Mouse (Mus musculus) hindbrain, embryonic 11.5 days (tissue): ENCODE measurements around the gene Cic. TPM values are rescaled to one million over a fixed set of nuclear protein-coding genes. Genes with fewer than 3 reads are reported as not detected.

Experiments
- ATAC-seq: fragments of 200-750 bp; cut with Nextera tagmentation; 2 replicates; pipeline ENCODE4 v1.8.0; 2017; ENCODE audit warnings: mild to moderate bottlenecking, moderate TSS enrichment, moderate library complexity; ENCODE audit not compliant: low FRiP score
- DNase-seq: peaks from one replicate; pipeline ENCODE4 v3.0.0-alpha.2; 2015; ENCODE audit warnings: low spot score
- H3K27ac ChIP-seq: fragments of 300-500 bp; sonication (generic); 2 replicates; pipeline ENCODE4 v1.5.1; 2014; ENCODE audit warnings: mild to moderate bottlenecking, low read depth, low read length
- H3K27me3 ChIP-seq: fragments of 300-500 bp; sonication (generic); 2 replicates; pipeline ENCODE4 v1.6.1; 2014; ENCODE audit warnings: mild to moderate bottlenecking, low read length, moderate library complexity, mixed read lengths; ENCODE audit not compliant: control insufficient read depth, insufficient read depth
- H3K36me3 ChIP-seq: fragments of 300-500 bp; sonication (generic); 2 replicates; pipeline ENCODE4 v1.6.1; 2014; ENCODE audit warnings: mild to moderate bottlenecking, low read length, moderate library complexity, mixed read lengths; ENCODE audit not compliant: control insufficient read depth, insufficient read depth
- H3K4me1 ChIP-seq: fragments of 300-500 bp; sonication (generic); replicated peaks from 2 replicates; pipeline ENCODE4 v1.6.1; 2014; ENCODE audit warnings: low read length, mixed read lengths; ENCODE audit not compliant: control insufficient read depth, insufficient read depth
- H3K4me2 ChIP-seq: fragments of 300-500 bp; sonication (generic); replicated peaks from 2 replicates; pipeline ENCODE4 v1.6.1; 2014; ENCODE audit warnings: mild to moderate bottlenecking, low read depth, low read length
- H3K4me3 ChIP-seq: fragments of 300-500 bp; sonication (generic); 2 replicates; pipeline ENCODE4 v1.5.1; 2014; ENCODE audit warnings: low read depth, low read length
- H3K9ac ChIP-seq: fragments of 300-500 bp; sonication (generic); 2 replicates; pipeline ENCODE4 v1.6.1; 2014; ENCODE audit warnings: low read depth, low read length
- H3K9me3 ChIP-seq: fragments of 300-500 bp; sonication (generic); 2 replicates; pipeline ENCODE4 v1.6.1; 2016; ENCODE audit warnings: low read length; ENCODE audit not compliant: control insufficient read depth
- WGBS: fragments of 180-500 bp; shearing (Covaris S2); extraction: QIAGEN DNeasy Blood & Tissue Kit; methylation state at CpG from one replicate; pipeline ENCODE4 v1.1.7; 2014; 5-methylcytosine and 5-hydroxymethylcytosine counted together
- polyA plus RNA-seq: library from polyadenylated mRNA; unstranded; fragments of >200 nt; fragmentation: Nextera tagmentation; extraction: Ambion mirVana; gene quantifications from 2 replicates; pipeline ENCODE4 v1.2.1, GENCODE M21; 2014

The Cic gene
- polyA plus RNA-seq, 1 experiment from 2014 or later, result 39.0 TPM

DNA sequence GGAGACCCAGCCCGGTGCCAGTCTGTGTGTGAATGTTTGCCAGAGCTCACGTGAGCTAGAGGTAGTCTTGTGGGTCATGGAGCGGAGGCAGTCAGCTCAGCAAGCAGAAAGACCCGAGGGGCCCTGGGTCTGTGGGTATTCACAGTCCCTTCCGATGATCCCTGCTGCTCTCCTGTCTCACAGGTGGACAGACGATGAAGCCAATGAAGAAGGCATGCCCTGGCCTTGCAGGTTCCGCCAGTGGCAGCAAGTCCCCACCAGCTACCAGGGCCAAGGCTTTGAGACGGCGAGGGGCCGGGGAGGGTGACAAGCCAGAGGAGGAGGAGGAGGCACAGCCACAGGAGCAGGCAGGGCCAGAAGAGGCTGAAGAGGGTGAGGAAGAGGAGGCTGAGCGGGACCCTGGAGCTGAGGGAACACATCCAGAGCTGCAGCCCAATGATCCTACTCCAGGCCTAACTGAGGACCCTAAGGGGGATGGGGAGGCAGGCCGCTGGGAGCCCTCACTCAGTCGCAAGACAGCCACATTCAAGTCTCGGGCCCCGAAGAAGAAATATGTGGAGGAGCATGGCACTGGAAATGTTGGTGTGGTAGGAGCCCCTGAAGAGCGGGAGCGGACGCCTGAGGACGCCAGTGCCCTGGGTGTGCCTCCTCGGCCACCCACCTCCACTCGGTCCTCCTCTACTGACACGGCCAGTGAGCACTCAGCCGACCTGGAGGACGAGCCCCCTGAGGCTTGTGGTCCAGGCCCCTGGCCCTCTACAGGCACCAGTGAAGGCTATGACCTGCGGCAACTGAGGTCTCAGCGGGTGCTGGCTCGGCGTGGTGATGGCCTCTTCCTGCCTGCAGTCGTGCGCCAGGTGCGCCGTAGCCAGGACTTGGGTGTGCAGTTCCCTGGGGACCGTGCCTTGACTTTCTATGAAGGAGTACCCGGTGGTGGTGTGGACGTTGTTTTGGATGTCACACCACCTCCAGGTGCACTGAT, 3.4 kb downstream of the Cic start:
- no peaks in the 10 kb centered on the region for H3K9me3 ChIP-seq
- peaks cover 3% of the 10 kb centered on the region for H3K4me1 ChIP-seq
- no peak for DNase-seq
- H3K36me3 ChIP-seq, result no peaks in the 10 kb centered on the region
- no peaks in the 10 kb centered on the region for H3K27me3 ChIP-seq
- no peak overlapping the region for H3K4me2 ChIP-seq
- no peak for ATAC-seq
- WGBS, result 89% methylated on average over 35 of the region's 35 CpGs
- no peak overlapping the region for H3K9ac ChIP-seq
- H3K27ac ChIP-seq, result no peak overlapping the region
- no peak overlapping the region for H3K4me3 ChIP-seq

DNA sequence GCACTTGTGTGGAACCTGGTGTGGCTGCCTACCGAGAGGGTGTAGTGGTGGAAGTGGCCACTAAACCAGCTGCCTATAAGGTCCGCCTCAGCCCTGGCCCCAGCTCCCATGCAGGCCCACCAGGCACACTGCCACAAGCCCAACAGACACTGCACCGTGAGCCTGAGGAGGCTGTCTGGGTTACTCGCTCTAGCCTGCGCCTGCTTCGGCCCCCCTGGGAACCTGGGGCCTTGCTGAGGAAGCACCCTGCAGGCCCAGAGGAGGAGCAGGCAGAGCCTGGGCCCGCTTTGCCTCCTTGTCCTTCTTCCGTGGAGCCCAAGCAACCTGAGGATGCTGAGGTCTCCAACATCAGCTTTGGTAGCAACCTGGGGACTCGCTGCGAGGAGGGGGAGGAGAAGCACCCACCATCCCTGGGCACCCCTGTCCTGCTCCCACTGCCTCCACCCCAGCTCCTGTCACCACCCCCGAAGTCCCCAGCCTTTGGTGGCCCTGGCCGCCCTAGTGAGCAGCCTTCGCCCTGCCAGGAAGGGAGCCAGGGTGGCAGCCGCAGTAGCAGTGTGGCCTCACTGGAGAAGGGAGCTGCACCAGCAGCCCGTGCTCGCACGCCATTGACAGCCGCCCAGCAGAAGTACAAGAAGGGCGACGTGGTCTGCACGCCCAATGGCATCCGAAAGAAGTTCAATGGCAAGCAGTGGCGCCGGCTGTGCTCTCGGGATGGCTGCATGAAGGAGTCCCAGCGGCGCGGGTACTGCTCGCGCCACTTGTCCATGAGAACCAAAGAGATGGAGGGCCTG, 4.3 kb downstream of the Cic start:
- Histone ChIP-seq H3K4me3 (no peak overlapping the region), H3K4me1 (peaks cover 3% of the 10 kb centered on the region)

DNA sequence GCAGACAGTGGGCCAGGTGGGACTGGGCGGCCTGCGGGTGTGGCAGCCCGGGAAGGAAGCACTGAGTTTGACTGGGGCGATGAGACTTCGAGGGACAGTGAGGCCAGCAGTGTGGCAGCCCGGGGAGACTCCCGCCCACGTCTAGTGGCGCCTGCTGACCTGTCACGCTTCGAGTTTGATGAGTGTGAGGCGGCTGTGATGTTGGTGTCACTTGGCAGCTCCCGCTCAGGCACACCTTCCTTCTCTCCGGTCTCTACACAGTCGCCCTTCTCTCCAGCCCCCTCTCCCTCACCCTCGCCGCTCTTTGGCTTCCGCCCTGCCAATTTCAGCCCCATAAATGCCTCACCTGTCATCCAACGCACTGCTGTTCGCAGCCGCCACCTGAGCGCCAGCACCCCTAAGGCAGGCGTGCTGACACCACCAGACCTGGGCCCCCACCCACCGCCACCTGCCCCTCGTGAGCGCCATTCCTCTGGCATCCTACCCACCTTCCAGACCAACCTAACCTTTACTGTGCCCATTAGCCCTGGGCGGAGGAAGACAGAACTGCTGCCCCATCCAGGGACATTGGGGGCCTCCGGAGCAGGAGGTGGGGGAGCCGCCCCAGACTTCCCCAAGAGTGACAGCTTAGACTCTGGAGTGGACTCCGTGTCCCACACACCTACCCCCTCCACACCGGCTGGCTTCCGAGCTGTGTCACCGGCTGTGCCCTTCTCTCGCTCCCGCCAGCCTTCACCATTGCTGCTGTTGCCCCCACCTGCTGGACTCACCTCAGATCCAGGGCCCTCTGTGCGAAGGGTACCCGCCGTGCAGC, 5.1 kb downstream of the Cic start:
- no peaks in the 10 kb centered on the region for H3K27me3 ChIP-seq
- WGBS, result 91% methylated on average over 38 of the region's 38 CpGs
- ATAC-seq (no peak), DNase-seq (no peak)
- no peak overlapping the region for H3K27ac ChIP-seq
- H3K36me3 ChIP-seq, result no peaks in the 10 kb centered on the region
- H3K4me1 ChIP-seq, result peaks cover 5% of the 10 kb centered on the region
- no peak overlapping the region for H3K4me3 ChIP-seq
- H3K9me3 ChIP-seq, result no peaks in the 10 kb centered on the region
- no peak overlapping the region for H3K4me2 ChIP-seq
- 0 out of 2 replicates have a peak overlapping the region, but pooled peaks have one; percentile 16 for H3K9ac ChIP-seq

More for the DNA sequence above, 4.3 kb downstream of the Cic start:
- ATAC-seq, result no peak
- Histone ChIP-seq H3K9ac (no peak overlapping the region), H3K27me3 (no peaks in the 10 kb centered on the region), H3K9me3 (no peaks in the 10 kb centered on the region), H3K36me3 (no peaks in the 10 kb centered on the region), H3K27ac (no peak overlapping the region), H3K4me2 (no peak overlapping the region)
- 86% methylated on average over 30 of the region's 30 CpGs for WGBS
- no peak for DNase-seq

DNA sequence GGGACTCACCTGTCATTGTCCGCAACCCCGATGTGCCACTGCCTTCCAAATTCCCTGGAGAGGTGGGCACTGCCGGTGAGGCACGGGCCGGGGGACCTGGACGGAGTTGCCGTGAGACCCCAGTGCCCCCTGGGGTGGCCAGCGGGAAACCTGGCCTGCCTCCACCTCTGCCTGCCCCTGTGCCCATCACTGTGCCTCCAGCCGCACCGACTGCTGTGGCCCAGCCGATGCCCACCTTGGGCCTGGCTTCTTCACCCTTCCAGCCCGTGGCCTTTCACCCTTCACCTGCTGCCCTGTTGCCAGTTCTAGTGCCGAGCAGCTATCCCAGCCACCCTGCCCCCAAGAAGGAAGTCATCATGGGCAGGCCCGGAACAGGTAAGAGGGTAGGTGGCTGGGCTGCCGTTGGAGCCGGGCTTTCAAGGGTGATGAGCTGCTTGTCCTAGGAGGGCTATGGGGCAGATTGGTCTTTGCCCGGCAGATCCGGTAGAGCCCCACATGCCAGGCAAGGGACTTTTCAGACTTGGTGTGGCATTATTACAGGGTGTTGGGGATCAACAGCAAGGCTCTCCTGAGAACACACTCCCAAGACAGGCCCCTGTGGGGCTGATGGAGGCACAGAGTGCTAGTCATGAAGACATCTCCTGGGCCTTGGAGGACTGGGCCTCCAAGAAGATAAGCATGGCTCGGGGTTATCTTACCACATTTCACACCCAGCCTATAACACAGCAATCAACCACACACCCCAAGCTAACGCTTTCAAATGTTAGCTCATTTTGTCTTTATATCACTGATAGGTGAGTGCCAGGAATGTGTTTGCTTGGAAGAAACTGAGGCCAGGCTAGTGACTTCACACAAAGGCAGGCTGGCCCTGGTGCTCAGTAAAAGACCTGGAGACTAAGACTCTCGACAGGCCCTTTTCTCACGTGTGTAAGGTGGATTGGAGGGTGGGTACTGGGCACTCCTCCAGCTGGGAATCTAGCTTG, 6.0 kb downstream of the Cic start:
- Histone ChIP-seq H3K27me3 (no peaks in the 10 kb centered on the region), H3K9ac (no peak overlapping the region), H3K27ac (no peak overlapping the region), H3K9me3 (no peaks in the 10 kb centered on the region), H3K4me1 (peaks cover 9% of the 10 kb centered on the region), H3K36me3 (no peaks in the 10 kb centered on the region), H3K4me2 (no peak overlapping the region), H3K4me3 (no peak overlapping the region)
- ATAC-seq (no peak), DNase-seq (no peak)
- 91% methylated on average over 21 of the region's 22 CpGs for WGBS

DNA sequence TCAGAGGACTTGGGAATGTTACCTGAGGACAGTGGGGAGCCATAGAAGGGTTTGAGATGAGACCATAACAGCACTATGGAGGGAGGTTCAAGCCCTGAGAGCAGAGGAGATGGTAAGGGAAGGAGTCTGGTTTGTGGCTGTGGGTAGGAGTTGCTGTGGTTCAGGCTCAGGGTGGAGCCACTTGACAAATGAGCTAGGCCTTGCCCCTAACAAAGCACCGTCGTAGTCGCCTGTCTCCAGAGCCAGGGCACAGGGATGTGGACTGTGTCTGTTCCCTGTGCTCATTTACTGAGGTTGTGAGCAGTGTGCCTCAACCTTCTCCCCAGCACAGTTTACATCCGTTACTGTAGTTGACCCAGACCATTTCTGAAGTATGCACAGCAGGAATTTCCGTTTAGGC, 7.1 kb downstream of the Cic start:
- H3K4me1 ChIP-seq, result peaks cover 8% of the 10 kb centered on the region
- no peaks in the 10 kb centered on the region for H3K36me3 ChIP-seq
- DNase-seq (no peak), ATAC-seq (no peak)
- no peak overlapping the region for H3K4me2 ChIP-seq
- no peaks in the 10 kb centered on the region for H3K27me3 ChIP-seq
- 70% methylated on average over 5 of the region's 5 CpGs for WGBS
- no peak overlapping the region for H3K27ac ChIP-seq
- no peak overlapping the region for H3K4me3 ChIP-seq
- H3K9me3 ChIP-seq, result no peaks in the 10 kb centered on the region
- H3K9ac ChIP-seq, result peak overlapping the region; percentile 4; the same call in 1 of the 2 replicates

DNA sequence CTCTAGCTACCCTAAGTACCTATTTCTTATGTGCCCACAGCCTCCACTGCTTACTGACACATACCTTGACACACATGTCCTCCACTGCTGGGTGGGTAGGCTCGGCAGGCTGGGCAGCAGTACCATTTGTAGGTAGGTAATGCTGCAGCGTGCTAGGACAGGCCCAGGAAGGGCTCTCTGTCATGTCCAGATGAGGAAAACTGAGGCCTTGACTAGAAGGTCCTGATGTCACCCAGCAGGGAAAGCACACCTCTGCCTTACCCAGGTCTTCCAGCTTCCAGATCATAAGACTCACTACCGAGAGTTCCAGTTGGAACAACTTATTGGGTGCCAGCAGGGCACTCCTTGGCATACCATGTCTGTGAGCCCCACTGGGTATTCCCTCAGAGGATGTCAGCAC, 7.5 kb downstream of the Cic start:
- peaks cover 10% of the 10 kb centered on the region for H3K4me1 ChIP-seq
- ATAC-seq (no peak), DNase-seq (no peak)
- no peak overlapping the region for H3K27ac ChIP-seq
- 91% methylated on average over 3 of the region's 3 CpGs for WGBS
- no peak overlapping the region; the same call in 1 of the 2 replicates for H3K9ac ChIP-seq
- no peaks in the 10 kb centered on the region for H3K9me3 ChIP-seq
- no peak overlapping the region for H3K4me2 ChIP-seq
- no peak overlapping the region for H3K4me3 ChIP-seq
- no peaks in the 10 kb centered on the region for H3K36me3 ChIP-seq
- H3K27me3 ChIP-seq, result no peaks in the 10 kb centered on the region

DNA sequence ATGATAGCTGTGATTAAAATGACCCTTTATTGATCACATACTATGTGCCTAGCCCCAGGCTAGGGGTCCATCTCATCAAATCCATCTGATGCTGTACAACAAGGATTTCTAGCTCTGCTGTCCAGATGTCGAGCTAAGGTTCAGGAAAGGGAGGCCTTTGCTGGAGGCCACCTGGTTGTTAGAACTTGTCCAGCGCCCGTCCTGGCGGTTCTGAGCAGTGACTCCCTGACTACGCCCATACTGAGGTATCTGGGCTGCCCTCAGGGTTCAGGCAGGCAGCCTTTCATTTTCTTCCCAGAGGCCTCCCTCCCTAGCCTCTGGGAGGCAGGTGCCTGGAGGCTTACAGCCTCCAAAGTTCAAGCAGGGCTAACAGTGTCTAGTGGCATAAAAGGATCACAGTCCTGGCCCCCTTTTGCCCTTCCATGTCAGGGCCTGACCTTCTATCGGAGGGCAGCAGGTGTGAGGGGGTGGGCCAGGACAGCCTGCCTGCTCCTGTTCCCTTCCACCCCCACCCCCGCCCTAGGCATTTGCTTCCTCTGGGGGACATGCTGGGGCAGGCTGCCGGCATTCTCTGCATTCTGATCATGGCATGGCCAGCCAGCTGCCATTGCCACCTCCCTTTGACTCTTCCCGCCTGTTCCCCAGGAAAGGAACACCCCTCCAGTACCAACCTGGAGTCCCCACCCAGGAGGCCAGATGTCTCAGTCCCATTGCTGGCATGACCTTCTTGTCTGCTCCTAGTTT, 8.2 kb downstream of the Cic start:
- Histone ChIP-seq H3K27me3 (no peaks in the 10 kb centered on the region), H3K4me3 (no peak overlapping the region), H3K9me3 (no peaks in the 10 kb centered on the region), H3K9ac (no peak overlapping the region; the same call in 1 of the 2 replicates), H3K36me3 (no peaks in the 10 kb centered on the region), H3K4me1 (peaks cover 17% of the 10 kb centered on the region), H3K27ac (no peak overlapping the region), H3K4me2 (no peak overlapping the region)
- DNase-seq (no peak), ATAC-seq (no peak)
- 61% methylated on average over 9 of the region's 9 CpGs for WGBS
